ENCODE assay signal across 8 mouse cellular contexts in genomic region chr11:48801831-48802772, GRCm38 (mm10). TPM values are rescaled to one million over a fixed set of nuclear protein-coding genes. Genes with fewer than 3 reads are reported as not detected.
DNase-seq lines count a peak whose midpoint lies in the region; ATAC-seq and TF ChIP-seq lines count a peak whose summit lies in the region.

No protein-coding gene starts in this region.

- no peaks in the 10 kb centered on the region for H3K9me3 ChIP-seq in kidney, postnatal 0 days (replicated peaks; ENCODE audit: low read length)
- no peaks in the 10 kb centered on the region for H3K9me3 ChIP-seq in embryonic facial prominence, embryonic 13.5 days
- H3K9me3 ChIP-seq in intestine, embryonic 14.5 days (ENCODE audit: control insufficient read depth, low read length): no peaks in the 10 kb centered on the region
- no peaks in the 10 kb centered on the region for H3K9me3 ChIP-seq in midbrain, postnatal 0 days (ENCODE audit: low read length)

- peak overlapping the region; percentile 88 for H3K9ac ChIP-seq in kidney, postnatal 0 days (ENCODE audit: low read depth, low read length)
- peak overlapping the region; percentile 90 for H3K9ac ChIP-seq in embryonic facial prominence, embryonic 13.5 days
- peak overlapping the region; percentile 97 for H3K9ac ChIP-seq in intestine, embryonic 14.5 days (ENCODE audit: low read length)
- peak overlapping the region; percentile 71; the same call in 1 of the 2 replicates for H3K9ac ChIP-seq in midbrain, postnatal 0 days (replicated peaks; ENCODE audit: low read length, poor library complexity, severe bottlenecking)

- 58% methylated on average over 17 of the region's 17 CpGs for WGBS in kidney, postnatal 0 days
- WGBS in embryonic facial prominence, embryonic 13.5 days: 73% methylated on average over 17 of the region's 17 CpGs
- 74% methylated on average over 17 of the region's 17 CpGs for WGBS in intestine, embryonic 14.5 days
- WGBS in midbrain, postnatal 0 days: 83% methylated on average over 17 of the region's 17 CpGs

- no peak for DNase-seq in kidney, postnatal 0 days (ENCODE audit: low spot score)
- DNase-seq in kidney, adult 8-10 months: no peak
- DNase-seq in intestine, embryonic 14.5 days (ENCODE audit: low spot score): no peak
- no peak for DNase-seq in midbrain, postnatal 0 days (ENCODE audit: low spot score)
- DNase-seq in testis, postnatal 10 days (ENCODE audit: low spot score): no peak
- DNase-seq in yolk sac, embryonic 10.5 days (ENCODE audit: low spot score): no peak
- no peak for DNase-seq in gastrocnemius, postnatal 25 days

- peaks cover 52% of the 10 kb centered on the region for H3K36me3 ChIP-seq in kidney, postnatal 0 days (ENCODE audit: insufficient read depth, low read length)
- H3K36me3 ChIP-seq in embryonic facial prominence, embryonic 13.5 days: peaks cover 57% of the 10 kb centered on the region
- peaks cover 60% of the 10 kb centered on the region for H3K36me3 ChIP-seq in intestine, embryonic 14.5 days (ENCODE audit: control insufficient read depth, insufficient read depth, low read length)
- H3K36me3 ChIP-seq in midbrain, postnatal 0 days (ENCODE audit: insufficient read depth, low read length): peaks cover 45% of the 10 kb centered on the region

- H3K4me1 ChIP-seq in kidney, postnatal 0 days (replicated peaks; ENCODE audit: insufficient read depth, low read length): peaks cover 12% of the 10 kb centered on the region
- H3K4me1 ChIP-seq in embryonic facial prominence, embryonic 13.5 days: peaks cover 35% of the 10 kb centered on the region
- peaks cover 11% of the 10 kb centered on the region for H3K4me1 ChIP-seq in intestine, embryonic 14.5 days (replicated peaks; ENCODE audit: control insufficient read depth, insufficient read depth, low read length)
- peaks cover 8% of the 10 kb centered on the region for H3K4me1 ChIP-seq in midbrain, postnatal 0 days (ENCODE audit: insufficient read depth, low read length)

- H3K27ac ChIP-seq in kidney, postnatal 0 days: no peak overlapping the region
- H3K27ac ChIP-seq in embryonic facial prominence, embryonic 13.5 days: no peak overlapping the region
- no peak overlapping the region for H3K27ac ChIP-seq in intestine, embryonic 14.5 days (ENCODE audit: low read depth)
- no peak overlapping the region for H3K27ac ChIP-seq in midbrain, postnatal 0 days (ENCODE audit: low read depth, low read length)

- H3K4me2 ChIP-seq in kidney, postnatal 0 days (ENCODE audit: low read length): peak overlapping the region; percentile 93
- peak overlapping the region; percentile 94 for H3K4me2 ChIP-seq in embryonic facial prominence, embryonic 13.5 days
- H3K4me2 ChIP-seq in intestine, embryonic 14.5 days (ENCODE audit: low read length): peak overlapping the region; percentile 88
- H3K4me2 ChIP-seq in midbrain, postnatal 0 days (ENCODE audit: low read depth, low read length, poor library complexity, severe bottlenecking): peak overlapping the region; percentile 90

- no peak for ATAC-seq in kidney, postnatal 0 days (replicated peaks; ENCODE audit: low FRiP score, low read depth)
- no peak for ATAC-seq in embryonic facial prominence, embryonic 13.5 days (ENCODE audit: insufficient number of reproducible peaks, insufficient read depth, low FRiP score, low TSS enrichment, low read depth)
- no peak for ATAC-seq in intestine, embryonic 14.5 days (replicated peaks; ENCODE audit: low FRiP score, low TSS enrichment, low read depth)
- ATAC-seq in midbrain, postnatal 0 days (ENCODE audit: low FRiP score): no peak

- peak overlapping the region; percentile 87 for H3K4me3 ChIP-seq in kidney, postnatal 0 days (replicated peaks; ENCODE audit: low read depth, low read length)
- peak overlapping the region; percentile 59 for H3K4me3 ChIP-seq in embryonic facial prominence, embryonic 13.5 days
- peak overlapping the region; percentile 97 for H3K4me3 ChIP-seq in intestine, embryonic 14.5 days (ENCODE audit: low read depth, low read length)
- H3K4me3 ChIP-seq in midbrain, postnatal 0 days (ENCODE audit: low read depth, low read length): peak overlapping the region; percentile 59; the same call in 1 of the 2 replicates

- TF ChIP-seq CTCF in kidney, postnatal 0 days (IDR thresholded peaks at IDR 0.05; ENCODE audit: low read depth): 0 out of 2 replicates have a peak, but pooled peaks have one; percentile 2
- TF ChIP-seq CTCF in midbrain, postnatal 0 days (IDR thresholded peaks at IDR 0.05): no peak

- no peaks in the 10 kb centered on the region for H3K27me3 ChIP-seq in kidney, postnatal 0 days (ENCODE audit: insufficient read depth, low read length)
- H3K27me3 ChIP-seq in embryonic facial prominence, embryonic 13.5 days: no peaks in the 10 kb centered on the region
- H3K27me3 ChIP-seq in intestine, embryonic 14.5 days (replicated peaks; ENCODE audit: control insufficient read depth, insufficient read depth, low read length): no peaks in the 10 kb centered on the region
- H3K27me3 ChIP-seq in midbrain, postnatal 0 days (ENCODE audit: insufficient read depth, low read length): no peaks in the 10 kb centered on the region

RNA-seq across cellular contexts. Expression of gene Rack1, which starts 2.0 kb away (rescaled TPM):
- polyA plus RNA-seq in kidney, postnatal 0 days (2015; fragmentation: Nextera tagmentation; extraction: Ambion mirVana): 732 and 795 TPM in 2 replicates
- 729 and 806 TPM in 2 replicates for polyA plus RNA-seq in embryonic facial prominence, embryonic 13.5 days (2015; fragmentation: Nextera tagmentation; extraction: Ambion mirVana)
- polyA plus RNA-seq in intestine, embryonic 14.5 days (2014; fragmentation: Nextera tagmentation; extraction: Ambion mirVana): 1,049 and 1,145 TPM in 2 replicates
- total RNA-seq in midbrain, postnatal 0 days (2014; rRNA removed): 932 and 1,043 TPM in 2 replicates
- 317 and 331 TPM in 2 replicates for polyA plus RNA-seq in midbrain, postnatal 0 days (2015; fragmentation: Nextera tagmentation; extraction: Ambion mirVana)
- total RNA-seq in gastrocnemius, postnatal 25 days (2021): 100 to 1,000 TPM; 321 to 324 TPM

RNA-seq across cellular contexts. Expression of gene Trim41, which starts 15.1 kb away (rescaled TPM):
- polyA plus RNA-seq in kidney, postnatal 0 days (2015; fragmentation: Nextera tagmentation; extraction: Ambion mirVana): 5.2 and 5.3 TPM in 2 replicates
- 8.3 and 8.7 TPM in 2 replicates for polyA plus RNA-seq in embryonic facial prominence, embryonic 13.5 days (2015; fragmentation: Nextera tagmentation; extraction: Ambion mirVana)
- polyA plus RNA-seq in intestine, embryonic 14.5 days (2014; fragmentation: Nextera tagmentation; extraction: Ambion mirVana): 5.0 and 6.2 TPM in 2 replicates
- 38.9 and 41.5 TPM in 2 replicates for total RNA-seq in midbrain, postnatal 0 days (2014; rRNA removed)
- polyA plus RNA-seq in midbrain, postnatal 0 days (2015; fragmentation: Nextera tagmentation; extraction: Ambion mirVana): 5.0 and 5.1 TPM in 2 replicates
- total RNA-seq in gastrocnemius, postnatal 25 days (2021): 10 to 100 TPM; 15.5 to 19.3 TPM

RNA-seq across cellular contexts. Expression of gene Trim7, which starts 23.8 kb away (rescaled TPM):
- polyA plus RNA-seq in kidney, postnatal 0 days (2015; fragmentation: Nextera tagmentation; extraction: Ambion mirVana): 10.2 and 10.5 TPM in 2 replicates
- 1.0 and 1.1 TPM in 2 replicates for polyA plus RNA-seq in embryonic facial prominence, embryonic 13.5 days (2015; fragmentation: Nextera tagmentation; extraction: Ambion mirVana)
- polyA plus RNA-seq in intestine, embryonic 14.5 days (2014; fragmentation: Nextera tagmentation; extraction: Ambion mirVana): 1.4 and 1.5 TPM in 2 replicates
- 7.7 and 8.6 TPM in 2 replicates for total RNA-seq in midbrain, postnatal 0 days (2014; rRNA removed)
- 3.4 and 3.7 TPM in 2 replicates for polyA plus RNA-seq in midbrain, postnatal 0 days (2015; fragmentation: Nextera tagmentation; extraction: Ambion mirVana)
- 10 to 100 TPM; 57.3 to 57.9 TPM for total RNA-seq in gastrocnemius, postnatal 25 days (2021)

RNA-seq across cellular contexts. Expression of gene Gm12184, which starts 24.4 kb away (rescaled TPM):
- 4.4 and 10.3 TPM in 2 replicates for polyA plus RNA-seq in kidney, postnatal 0 days (2015; fragmentation: Nextera tagmentation; extraction: Ambion mirVana)
- 3.4 and 3.6 TPM in 2 replicates for polyA plus RNA-seq in embryonic facial prominence, embryonic 13.5 days (2015; fragmentation: Nextera tagmentation; extraction: Ambion mirVana)
- polyA plus RNA-seq in intestine, embryonic 14.5 days (2014; fragmentation: Nextera tagmentation; extraction: Ambion mirVana): 3.9 and 4.1 TPM in 2 replicates
- 4.3 and 8.2 TPM in 2 replicates for total RNA-seq in midbrain, postnatal 0 days (2014; rRNA removed)
- polyA plus RNA-seq in midbrain, postnatal 0 days (2015; fragmentation: Nextera tagmentation; extraction: Ambion mirVana): 2.4 and 3.0 TPM in 2 replicates
- 1 to 10 TPM in 1 of 2 experiments, under 1 TPM in 1; 0.67 to 3.2 TPM for total RNA-seq in gastrocnemius, postnatal 25 days (2021)
